Mouse (Mus musculus): ENCODE data around the gene St14. TPM values are rescaled to one million over a fixed set of nuclear protein-coding genes. Genes with fewer than 3 reads are reported as not detected.
"Not testable (repeated sequence)": the region's sequence is repeated elsewhere in the genome, so short reads cannot be mapped to it uniquely, and the experiment has no call there.

Gene St14
- polyA plus RNA-seq, 1 experiment = 279 TPM

DNA sequence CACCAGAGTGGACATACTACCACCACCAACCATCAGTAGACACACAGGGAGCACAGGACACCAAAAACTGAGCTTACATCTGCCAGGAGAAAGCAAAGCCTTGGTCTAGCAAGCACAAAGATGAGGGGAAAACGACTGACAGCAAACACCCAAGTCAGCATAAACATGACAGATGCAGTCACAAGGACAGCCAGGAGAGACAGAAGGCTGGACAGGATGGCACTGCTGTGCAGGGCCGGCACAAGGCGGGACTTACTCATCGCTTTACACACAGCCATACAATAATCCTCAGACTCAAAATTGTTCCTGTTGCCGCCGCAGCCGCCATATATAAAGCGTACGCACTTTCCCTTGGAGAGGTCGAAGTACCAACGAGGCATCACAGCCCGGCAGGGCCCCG, 35.7 kb upstream of the St14 start:
- TF ChIP-seq CTCF (IDR thresholded peaks at IDR 0.05; ENCODE audit: extremely low read depth, insufficient read length, insufficient replicate concordance, low read depth, low read length) (no peak), POLR2A (IDR thresholded peaks at IDR 0.05; ENCODE audit: low read depth, low read length) (no peak)
- H3K27ac ChIP-seq (ENCODE audit: insufficient read depth, low read depth, low read length) = no peak overlapping the region
- no peaks in the 10 kb centered on the region for H3K27me3 ChIP-seq (ENCODE audit: control insufficient read depth, insufficient read depth, low read length)
- H3K4me1 ChIP-seq (ENCODE audit: control insufficient read depth, insufficient read depth, insufficient read length, low read length) = no peaks in the 10 kb centered on the region
- H3K4me3 ChIP-seq (ENCODE audit: low read depth, low read length) = no peak overlapping the region
- peaks cover 46% of the 10 kb centered on the region for H3K36me3 ChIP-seq (ENCODE audit: control insufficient read depth, insufficient read depth, low read length)
- 91% methylated on average over 13 of the region's 13 CpGs for WGBS

DNA sequence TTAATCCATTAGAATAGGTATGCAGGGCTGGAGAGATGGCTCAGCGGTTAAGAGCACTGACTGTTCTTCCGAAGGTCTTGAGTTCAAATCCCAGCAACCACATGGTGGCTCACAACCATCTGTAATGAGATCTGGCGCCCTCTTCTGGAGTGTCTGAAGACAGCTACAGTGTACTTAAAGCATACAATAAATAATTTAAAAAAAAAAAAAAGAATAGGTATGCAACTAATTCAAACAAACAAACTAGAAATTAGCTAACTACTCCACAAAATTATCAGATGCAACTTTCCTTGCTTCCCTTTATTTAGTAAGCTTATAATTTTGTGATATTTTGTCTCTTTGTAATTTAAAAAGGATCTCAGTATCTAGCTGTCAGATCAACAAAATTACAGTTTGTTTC, 33.9 kb upstream of the St14 start:
- not testable (repeated sequence) for H3K27ac ChIP-seq (ENCODE audit: insufficient read depth, low read depth, low read length); H3K4me1 ChIP-seq (ENCODE audit: control insufficient read depth, insufficient read depth, insufficient read length, low read length); H3K27me3 ChIP-seq (ENCODE audit: control insufficient read depth, insufficient read depth, low read length); H3K4me3 ChIP-seq (ENCODE audit: low read depth, low read length)
- WGBS = 84% methylated on average over 3 of the region's 3 CpGs
- H3K36me3 ChIP-seq (ENCODE audit: control insufficient read depth, insufficient read depth, low read length) = peaks cover 53% of the 10 kb centered on the region

DNA sequence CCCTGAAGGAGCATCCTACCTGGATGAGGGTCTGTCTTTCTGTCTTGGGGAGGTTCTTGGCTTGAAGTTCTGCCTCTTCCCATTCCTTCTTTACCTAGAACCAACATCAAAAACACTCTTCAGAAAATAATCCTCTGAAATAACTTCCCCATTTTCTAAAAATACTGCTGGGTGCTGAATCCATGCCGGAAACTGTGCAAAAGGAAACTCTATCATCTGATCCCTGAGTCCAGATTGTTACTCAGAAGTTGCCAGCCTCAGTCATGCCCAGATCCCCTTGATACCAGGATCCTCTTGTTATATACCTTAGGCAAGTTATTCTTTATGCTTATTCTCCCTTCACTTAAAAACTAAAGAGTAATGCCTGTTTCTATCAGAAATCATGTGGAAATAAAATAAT, 31.7 kb upstream of the St14 start:
- 75% methylated on average over 1 of the region's 1 CpGs for WGBS
- Histone ChIP-seq H3K27me3 (ENCODE audit: control insufficient read depth, insufficient read depth, low read length) (no peaks in the 10 kb centered on the region), H3K36me3 (ENCODE audit: control insufficient read depth, insufficient read depth, low read length) (peaks cover 52% of the 10 kb centered on the region), H3K27ac (ENCODE audit: insufficient read depth, low read depth, low read length) (no peak overlapping the region), H3K4me3 (ENCODE audit: low read depth, low read length) (no peak overlapping the region), H3K4me1 (ENCODE audit: control insufficient read depth, insufficient read depth, insufficient read length, low read length) (no peaks in the 10 kb centered on the region)
- no peak for TF ChIP-seq CTCF (IDR thresholded peaks at IDR 0.05; ENCODE audit: extremely low read depth, insufficient read length, insufficient replicate concordance, low read depth, low read length)
- TF ChIP-seq POLR2A (IDR thresholded peaks at IDR 0.05; ENCODE audit: low read depth, low read length) = no peak

DNA sequence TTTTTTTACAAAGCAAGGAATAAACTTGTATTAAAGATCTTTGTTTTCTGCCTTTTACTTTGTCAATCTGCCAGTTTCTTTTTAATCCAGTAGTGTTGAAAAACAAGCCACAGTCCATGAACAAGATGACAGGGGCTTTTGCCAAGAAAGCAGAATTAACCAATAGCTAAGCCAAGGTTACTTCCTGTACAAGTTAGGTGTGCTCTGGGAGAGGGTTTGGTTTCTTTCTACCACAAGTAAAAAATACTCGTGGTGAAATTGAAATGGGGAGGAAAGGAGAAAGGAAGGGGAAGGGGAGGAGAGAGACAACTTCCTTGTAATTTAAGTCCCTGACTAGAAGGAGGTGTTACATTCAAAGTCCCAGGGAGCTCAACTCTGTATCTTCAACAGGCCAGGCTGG, 31.3 kb upstream of the St14 start:
- H3K4me3 ChIP-seq (ENCODE audit: low read depth, low read length) = no peak overlapping the region
- TF ChIP-seq POLR2A (IDR thresholded peaks at IDR 0.05; ENCODE audit: low read depth, low read length) (no peak), CTCF (IDR thresholded peaks at IDR 0.05; ENCODE audit: extremely low read depth, insufficient read length, insufficient replicate concordance, low read depth, low read length) (no peak)
- WGBS = 41% methylated on average over 1 of the region's 1 CpGs
- H3K27ac ChIP-seq (ENCODE audit: insufficient read depth, low read depth, low read length) = no peak overlapping the region
- H3K36me3 ChIP-seq (ENCODE audit: control insufficient read depth, insufficient read depth, low read length) = peaks cover 52% of the 10 kb centered on the region
- no peaks in the 10 kb centered on the region for H3K4me1 ChIP-seq (ENCODE audit: control insufficient read depth, insufficient read depth, insufficient read length, low read length)
- H3K27me3 ChIP-seq (ENCODE audit: control insufficient read depth, insufficient read depth, low read length) = no peaks in the 10 kb centered on the region

DNA sequence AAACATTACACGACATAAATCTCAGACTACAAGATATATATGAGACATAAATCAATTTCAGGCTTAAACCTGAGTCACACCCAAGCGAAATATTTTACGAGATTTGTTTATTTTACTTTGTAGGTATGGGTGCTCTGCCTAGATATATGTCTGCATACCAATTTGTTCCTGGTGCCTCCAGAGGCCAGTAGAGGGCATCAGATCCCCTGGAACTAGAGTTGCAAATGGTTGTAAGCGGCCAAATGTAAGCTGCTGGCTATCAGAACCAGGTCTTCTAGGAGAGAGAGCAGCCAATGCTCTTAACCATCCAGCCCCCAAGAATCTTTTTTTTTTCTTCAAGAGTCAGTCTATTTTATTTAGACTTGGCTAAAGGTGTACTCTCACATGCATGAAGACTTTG, 28.3 kb upstream of the St14 start:
- H3K27me3 ChIP-seq (ENCODE audit: control insufficient read depth, insufficient read depth, low read length) = no peaks in the 10 kb centered on the region
- TF ChIP-seq POLR2A (IDR thresholded peaks at IDR 0.05; ENCODE audit: low read depth, low read length) = no peak
- peak; percentile 46; the same call in 1 of the 2 replicates for TF ChIP-seq CTCF (IDR thresholded peaks at IDR 0.05; ENCODE audit: extremely low read depth, insufficient read length, insufficient replicate concordance, low read depth, low read length)
- H3K36me3 ChIP-seq (ENCODE audit: control insufficient read depth, insufficient read depth, low read length) = peaks cover 64% of the 10 kb centered on the region
- no peaks in the 10 kb centered on the region for H3K4me1 ChIP-seq (ENCODE audit: control insufficient read depth, insufficient read depth, insufficient read length, low read length)
- H3K4me3 ChIP-seq (ENCODE audit: low read depth, low read length) = no peak overlapping the region
- H3K27ac ChIP-seq (ENCODE audit: insufficient read depth, low read depth, low read length) = no peak overlapping the region
- 85% methylated on average over 4 of the region's 4 CpGs for WGBS

DNA sequence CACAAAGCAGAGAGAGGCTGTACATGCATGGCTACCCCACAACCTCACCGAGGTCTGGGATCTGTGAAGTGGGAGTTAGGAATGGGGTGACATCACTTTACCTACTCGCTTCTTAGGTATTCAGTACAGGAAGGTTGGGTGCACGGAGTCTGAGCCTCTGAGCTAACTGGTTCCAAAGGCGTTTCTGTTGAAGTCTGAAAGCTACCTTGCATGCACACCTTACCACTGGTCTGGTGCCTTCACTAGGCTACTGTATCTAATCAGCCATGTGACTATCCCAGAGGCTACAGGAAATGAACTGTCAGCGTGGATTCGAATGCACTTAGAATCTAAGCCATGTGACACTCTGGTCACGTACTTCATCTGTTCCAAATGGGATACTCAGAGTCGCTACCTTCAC, 24.9 kb upstream of the St14 start:
- H3K27me3 ChIP-seq (ENCODE audit: control insufficient read depth, insufficient read depth, low read length) = no peaks in the 10 kb centered on the region
- no peak overlapping the region for H3K4me3 ChIP-seq (ENCODE audit: low read depth, low read length)
- H3K36me3 ChIP-seq (ENCODE audit: control insufficient read depth, insufficient read depth, low read length) = peaks cover 62% of the 10 kb centered on the region
- WGBS = 94% methylated on average over 8 of the region's 8 CpGs
- H3K27ac ChIP-seq (ENCODE audit: insufficient read depth, low read depth, low read length) = no peak overlapping the region
- TF ChIP-seq CTCF (IDR thresholded peaks at IDR 0.05; ENCODE audit: extremely low read depth, insufficient read length, insufficient replicate concordance, low read depth, low read length) (no peak), POLR2A (IDR thresholded peaks at IDR 0.05; ENCODE audit: low read depth, low read length) (no peak)
- no peaks in the 10 kb centered on the region for H3K4me1 ChIP-seq (ENCODE audit: control insufficient read depth, insufficient read depth, insufficient read length, low read length)

DNA sequence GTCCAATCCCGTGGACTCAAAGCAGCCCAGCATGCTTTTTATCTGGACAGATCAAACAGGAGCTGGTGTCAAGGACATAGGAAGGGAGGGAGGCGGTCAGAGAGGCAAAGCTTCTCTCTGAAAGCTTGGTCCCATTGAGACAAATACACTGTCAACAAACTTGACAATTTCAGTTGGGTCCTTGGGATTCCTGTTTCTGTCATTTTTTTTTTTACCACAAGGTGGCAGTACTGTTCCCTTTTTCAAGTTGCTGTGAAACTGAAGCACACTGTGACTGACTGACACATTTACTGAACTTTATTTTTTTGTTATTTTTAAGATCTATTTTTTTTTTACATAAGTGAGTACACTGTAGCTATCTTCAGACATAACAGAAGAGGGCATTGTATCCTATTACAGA, 19.4 kb upstream of the St14 start:
- 79% methylated on average over 2 of the region's 2 CpGs for WGBS
- Histone ChIP-seq H3K27me3 (ENCODE audit: control insufficient read depth, insufficient read depth, low read length) (no peaks in the 10 kb centered on the region), H3K4me3 (ENCODE audit: low read depth, low read length) (no peak overlapping the region), H3K4me1 (ENCODE audit: control insufficient read depth, insufficient read depth, insufficient read length, low read length) (peaks cover 9% of the 10 kb centered on the region; the same call in 1 of the 2 replicates), H3K27ac (ENCODE audit: insufficient read depth, low read depth, low read length) (no peak overlapping the region), H3K36me3 (ENCODE audit: control insufficient read depth, insufficient read depth, low read length) (peaks cover 39% of the 10 kb centered on the region)
- TF ChIP-seq CTCF (IDR thresholded peaks at IDR 0.05; ENCODE audit: extremely low read depth, insufficient read length, insufficient replicate concordance, low read depth, low read length) (no peak), POLR2A (IDR thresholded peaks at IDR 0.05; ENCODE audit: low read depth, low read length) (no peak)

DNA sequence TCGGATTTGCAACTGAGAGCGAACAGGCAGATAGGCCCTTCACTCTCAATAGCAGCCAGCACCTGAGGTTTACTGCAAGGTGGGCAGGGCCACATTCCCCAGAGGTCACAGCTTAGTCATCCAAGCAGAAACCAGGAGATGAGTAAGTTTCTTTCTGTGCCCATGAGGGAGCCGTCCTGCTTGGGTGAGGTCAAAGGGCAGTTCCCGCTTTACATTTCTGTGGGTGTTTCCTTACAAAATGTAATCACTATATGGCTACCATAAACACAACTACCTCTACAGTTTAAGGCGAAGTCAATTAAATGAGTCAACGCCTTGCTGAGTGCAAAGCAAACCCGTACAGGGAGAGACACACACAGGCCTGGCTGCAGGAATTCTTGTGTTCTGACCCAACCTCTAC, 16.5 kb upstream of the St14 start:
- Histone ChIP-seq H3K4me3 (ENCODE audit: low read depth, low read length) (no peak overlapping the region), H3K27me3 (ENCODE audit: control insufficient read depth, insufficient read depth, low read length) (no peaks in the 10 kb centered on the region), H3K27ac (ENCODE audit: insufficient read depth, low read depth, low read length) (peak overlapping the region; percentile 71), H3K36me3 (ENCODE audit: control insufficient read depth, insufficient read depth, low read length) (peaks cover 22% of the 10 kb centered on the region), H3K4me1 (ENCODE audit: control insufficient read depth, insufficient read depth, insufficient read length, low read length) (peaks cover 21% of the 10 kb centered on the region)
- WGBS = 30% methylated on average over 7 of the region's 7 CpGs
- no peak for TF ChIP-seq CTCF (IDR thresholded peaks at IDR 0.05; ENCODE audit: extremely low read depth, insufficient read length, insufficient replicate concordance, low read depth, low read length)
- TF ChIP-seq POLR2A (IDR thresholded peaks at IDR 0.05; ENCODE audit: low read depth, low read length) = no peak
